Mouse (Mus musculus): ENCODE data around the gene Nms.

DNA sequence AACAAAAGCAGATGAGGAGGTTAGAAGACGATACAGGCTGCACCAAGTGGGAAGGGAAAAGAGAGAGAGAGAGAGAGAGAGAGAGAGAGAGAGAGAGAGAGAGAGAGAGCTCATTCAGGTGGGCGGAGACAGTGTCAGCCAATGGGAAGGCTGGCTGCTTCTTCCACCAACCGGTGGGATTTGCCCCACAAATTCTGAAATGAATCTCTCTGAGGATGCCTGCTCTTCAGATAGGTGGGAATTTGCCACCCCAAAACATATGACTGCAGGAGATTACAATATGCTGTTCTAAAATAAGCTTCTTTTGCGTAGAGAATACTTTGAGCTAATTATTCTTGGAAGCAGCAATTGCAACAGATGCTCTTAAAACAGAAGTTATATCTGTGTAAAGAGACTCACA, 9.5 kb upstream of the Nms start:
- TF ChIP-seq POLR2A (IDR thresholded peaks at IDR 0.05; ENCODE audit: low read depth, low read length): no peak
- TF ChIP-seq CTCF (conservative IDR thresholded peaks at IDR 0.05; ENCODE audit: insufficient read depth, insufficient read length, low read depth, low read length): no peak

Measured in kidney, adult 2 months (tissue).